Mouse (Mus musculus) layer of hippocampus, postnatal 10 days (tissue): Measurements from ENCODE around the gene Vmn2r106. TPM values are rescaled to one million over a fixed set of nuclear protein-coding genes. Genes with fewer than 3 reads are reported as not detected.

ENCODE experiments used
- DNase-seq, 2 experiments: peaks; one replicate each; pipeline ENCODE4 v3.0.0; 2021; ENCODE audit warnings: low spot score in 2 of 2
- long read RNA-seq: library from polyadenylated mRNA; stranded (forward); transcript quantifications from one replicate; pipeline ENCODE4 v2.0.0, GENCODE M21; 2023
- total RNA-seq, 2 experiments: library from RNA; stranded (reverse); gene quantifications; 2 replicates each; pipeline ENCODE4 v1.2.3; 2021

Gene Vmn2r106
- not detected for total RNA-seq
- long read RNA-seq = 0 reads

DNA sequence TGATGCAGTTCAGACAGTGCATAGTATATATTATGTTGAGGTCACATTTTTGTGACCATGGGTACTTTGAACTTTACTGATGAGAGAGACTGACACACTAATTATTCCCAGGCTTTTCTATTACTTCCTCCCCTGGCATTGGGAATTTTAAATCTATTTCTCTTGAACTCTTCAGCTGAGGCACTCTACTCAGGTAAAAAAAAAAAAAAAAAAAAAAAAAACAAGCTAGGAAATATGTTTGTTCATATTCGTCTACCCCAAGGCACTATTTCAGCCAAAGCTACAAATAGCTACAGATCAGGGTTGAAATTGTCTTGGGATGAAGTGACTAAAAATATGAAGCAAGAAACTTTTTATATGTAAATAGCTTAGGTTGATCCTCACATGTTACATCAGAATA, at the start of gene Vmn2r106:
Gene Vmn2r106 (minus strand): TSS at position 101 of the 400 bp plus-strand sequence.
- DNase-seq = no peak

DNA sequence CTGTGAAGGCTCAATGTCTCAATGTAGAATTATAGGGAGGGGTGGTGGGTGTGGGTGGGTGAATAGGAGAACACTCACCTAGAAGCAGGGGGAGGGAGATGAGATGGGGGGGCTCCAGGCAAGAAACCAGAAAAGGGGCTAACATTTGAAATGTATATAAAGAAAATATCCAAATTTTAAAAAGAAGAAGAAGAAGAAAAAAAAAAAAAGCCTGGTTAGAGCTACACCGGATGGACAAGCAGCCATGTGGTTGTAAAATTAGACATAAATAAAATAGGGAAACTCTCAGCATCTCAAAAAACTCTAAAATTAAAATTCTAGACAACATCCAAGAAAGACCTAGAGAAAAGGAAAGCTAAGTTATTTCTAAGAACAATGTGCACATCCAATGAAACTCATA, 20.4 kb upstream of the Vmn2r106 start:
- DNase-seq = no peak

DNA sequence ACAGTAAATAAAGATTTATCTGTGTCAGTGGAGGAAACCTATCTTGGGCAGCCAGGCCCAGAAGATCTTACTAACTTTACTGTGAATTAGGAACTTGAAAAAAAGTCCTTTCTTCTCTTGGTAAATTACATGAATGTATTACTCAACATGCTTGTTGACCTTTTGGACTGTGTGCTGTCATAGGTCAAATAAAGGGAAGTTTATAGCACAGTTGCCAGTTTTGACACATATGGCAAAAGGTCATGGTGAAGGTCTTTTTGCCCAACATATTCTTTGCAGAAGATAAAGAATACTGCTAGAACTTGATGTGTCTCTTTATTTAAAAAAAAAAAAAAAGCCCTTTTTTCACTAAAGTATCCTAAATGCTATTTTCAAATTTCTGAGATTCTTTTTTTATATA, 1.6 kb upstream of the Vmn2r106 start:
- DNase-seq = no peak

DNA sequence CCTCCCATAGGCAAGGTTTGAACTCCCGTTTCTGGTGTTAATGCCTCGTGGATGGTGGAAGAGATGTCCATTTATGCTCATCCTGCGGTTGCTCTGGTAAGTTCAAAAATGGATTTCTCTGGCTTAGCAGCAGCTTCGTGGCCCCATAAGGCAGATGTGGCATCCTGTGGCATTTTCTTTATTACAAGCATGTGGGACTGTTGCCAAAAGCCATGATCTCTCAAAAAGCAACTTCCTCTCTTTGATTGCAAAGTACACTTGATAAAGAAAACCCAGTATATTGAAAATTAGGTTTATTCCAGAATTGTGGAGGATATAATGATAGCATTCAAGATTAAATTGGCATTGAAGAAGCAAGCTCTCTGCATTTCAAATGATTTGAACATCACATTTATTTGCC, 29.8 kb downstream of the Vmn2r106 start:
- DNase-seq = no peak

DNA sequence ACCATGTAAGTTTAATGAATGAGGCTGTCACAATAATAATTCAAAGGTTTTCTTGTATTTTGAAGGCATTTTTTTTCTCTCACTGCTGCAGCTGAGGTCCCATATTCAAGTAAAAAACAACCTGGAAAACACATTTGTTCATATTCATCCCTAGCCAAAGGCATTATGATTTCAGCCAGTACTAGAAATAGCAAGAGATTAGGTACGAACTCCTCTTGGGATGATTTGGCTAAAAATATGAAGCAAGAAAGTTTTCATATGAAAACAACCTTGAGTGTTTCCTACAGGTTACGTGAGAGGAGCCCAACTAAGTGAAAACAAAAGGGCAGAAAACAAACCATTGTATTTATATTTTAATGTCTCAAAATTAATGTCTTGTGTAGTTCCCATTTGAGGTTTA, 50.4 kb downstream of the Vmn2r106 start, which contains the start of gene Vmn2r105:
Gene Vmn2r105 (minus strand): TSS at position 101 of the 400 bp plus-strand sequence.
- DNase-seq = no peak

Other genes with a start within 250 kb of the Vmn2r106 start
- not detected for gene Vmn2r104, start 237.2 kb downstream of the Vmn2r106 start, total RNA-seq
- gene Fpr-rs7, start 171.3 kb downstream of the Vmn2r106 start, total RNA-seq = not detected
- gene Fpr-rs6, start 102.5 kb downstream of the Vmn2r106 start, total RNA-seq = not detected
- not detected for gene Vmn2r105, start 50.5 kb downstream of the Vmn2r106 start, total RNA-seq
- not detected for gene Vmn2r107, start 59.7 kb upstream of the Vmn2r106 start, total RNA-seq
- not detected for gene Vmn1r224, start 128.6 kb upstream of the Vmn2r106 start, total RNA-seq
- under 1 TPM in 1 of 2 experiments, not detected in 1; 0.05 TPM for gene Vmn2r108, start 195.8 kb upstream of the Vmn2r106 start, total RNA-seq
- gene Vmn1r225, start 212.6 kb upstream of the Vmn2r106 start, total RNA-seq = not detected